Mouse (Mus musculus) lung, adult 2 months (tissue): Measurements from ENCODE around the gene Alg9.

Experiments
- CTCF ChIP-seq: fragments of 200-500 bp; IDR thresholded peaks from 2 replicates; pipeline ENCODE4 v1.5.1; 2011; ENCODE audit warnings: mild to moderate bottlenecking, low read length, control low read depth; ENCODE audit not compliant: insufficient read depth
- POLR2A ChIP-seq: fragments of 200-500 bp; IDR thresholded peaks from 2 replicates; pipeline ENCODE4 v1.6.1; 2011; ENCODE audit warnings: low read depth, mild to moderate bottlenecking, control low read depth, low read length, borderline replicate concordance; ENCODE audit errors: extremely low read depth

GRCm38 (mm10) chr9:50852634-50853349 lies 78.0 kb downstream of the Alg9 start:
- TF ChIP-seq CTCF: no peak
- no peak for TF ChIP-seq POLR2A
